Comparison of ENCODE assay signal across 12 mouse cellular contexts in the genomic region with DNA sequence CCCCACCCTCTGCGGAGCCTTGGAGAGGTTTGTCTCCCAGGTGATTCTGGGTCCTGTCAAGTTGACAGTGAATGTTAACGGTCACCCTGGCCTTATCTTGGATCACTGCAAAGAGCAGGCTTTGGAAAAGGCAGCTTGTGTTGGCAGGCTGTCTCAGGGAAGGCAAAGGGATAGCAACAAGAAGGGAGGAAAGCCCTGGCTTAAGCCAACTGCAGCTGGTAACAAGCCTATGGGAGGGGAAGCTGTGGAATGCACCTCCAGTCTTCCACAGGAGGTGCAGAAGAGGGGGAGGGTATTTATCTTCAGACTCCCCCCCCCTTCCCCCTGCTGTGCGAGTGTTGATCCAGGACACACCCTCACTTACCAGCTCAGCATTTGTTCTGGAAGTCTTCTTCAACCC. TPM values are rescaled to one million over a fixed set of nuclear protein-coding genes. Genes with fewer than 3 reads are reported as not detected.
DNase-seq lines count a peak whose midpoint lies in the region; ATAC-seq lines count a peak whose summit lies in the region.
"Had no signal": no experiment of that assay in that cellular context is flagged by ENCODE, and none has a peak within 500 bp of the region (broad histone marks: within the 10 kb centered on the region; RNA-seq: fewer than 3 reads in every experiment).

No protein-coding gene starts in this region.

- DNase-seq in heart, adult 11 months, result peak; percentile 97
- no peak for DNase-seq in heart, postnatal 25 days (ENCODE audit: low spot score)
- peak; percentile 13 for DNase-seq in embryo, embryonic 10.5 days (ENCODE audit: low spot score)
- DNase-seq in mesoderm, embryonic 11.5 days (ENCODE audit: low read depth, low spot score), result peak; percentile 12
- no peak for DNase-seq in adrenal gland, postnatal 36 days
- no peak for DNase-seq in right cerebral cortex, postnatal 4 days
- DNase-seq: kidney, postnatal 36 days had no signal

- ATAC-seq in heart, embryonic 15.5 days (replicated peaks; ENCODE audit: insufficient number of reproducible peaks, insufficient read depth, low FRiP score, low read depth), result peak; percentile 76
- ATAC-seq in midbrain, embryonic 15.5 days (replicated peaks), result no peak

- H3K4me2 ChIP-seq in heart, embryonic 15.5 days, result peak overlapping the region; percentile 50
- no peak overlapping the region for H3K4me2 ChIP-seq in midbrain, embryonic 15.5 days
- H3K4me2 ChIP-seq: forebrain, embryonic 12.5 days; hindbrain, embryonic 13.5 days had no signal

- H3K4me3 ChIP-seq in heart, embryonic 15.5 days, result peak overlapping the region; percentile 13; the same call in 1 of the 2 replicates
- no peak overlapping the region for H3K4me3 ChIP-seq in midbrain, embryonic 15.5 days
- H3K4me3 ChIP-seq: forebrain, embryonic 12.5 days; hindbrain, embryonic 13.5 days; limb, embryonic 10.5 days had no signal

- peaks cover 68% of the 10 kb centered on the region for H3K4me1 ChIP-seq in heart, embryonic 15.5 days (replicated peaks)
- H3K4me1 ChIP-seq in midbrain, embryonic 15.5 days, result peaks cover 11% of the 10 kb centered on the region

- peak overlapping the region; percentile 87 for H3K27ac ChIP-seq in heart, embryonic 15.5 days
- no peak overlapping the region for H3K27ac ChIP-seq in midbrain, embryonic 15.5 days
- H3K27ac ChIP-seq: forebrain, embryonic 12.5 days; hindbrain, embryonic 13.5 days; limb, embryonic 10.5 days had no signal

- intact Hi-C loops in heart, postnatal 25 days (cut with DNase I), result no loop called here

- 4% methylated on average over 3 of the region's 3 CpGs for WGBS in heart, embryonic 15.5 days
- WGBS in midbrain, embryonic 15.5 days, result 67% methylated on average over 3 of the region's 3 CpGs

- H3K27me3 ChIP-seq in heart, embryonic 15.5 days, result no peaks in the 10 kb centered on the region
- no peaks in the 10 kb centered on the region for H3K27me3 ChIP-seq in midbrain, embryonic 15.5 days (replicated peaks)
- H3K27me3 ChIP-seq: forebrain, embryonic 12.5 days; hindbrain, embryonic 13.5 days had no signal

- H3K9ac ChIP-seq in heart, embryonic 15.5 days, result 0 out of 2 replicates have a peak overlapping the region, but pooled peaks have one; percentile 6
- H3K9ac ChIP-seq in midbrain, embryonic 15.5 days, result no peak overlapping the region
- H3K9ac ChIP-seq: forebrain, embryonic 12.5 days; hindbrain, embryonic 13.5 days had no signal

- H3K36me3 ChIP-seq in heart, embryonic 15.5 days, result no peaks in the 10 kb centered on the region
- no peaks in the 10 kb centered on the region for H3K36me3 ChIP-seq in midbrain, embryonic 15.5 days (replicated peaks)
- H3K36me3 ChIP-seq: forebrain, embryonic 12.5 days; hindbrain, embryonic 13.5 days; limb, embryonic 10.5 days had no signal

- no peaks in the 10 kb centered on the region for H3K9me3 ChIP-seq in heart, embryonic 15.5 days (replicated peaks)
- H3K9me3 ChIP-seq in midbrain, embryonic 15.5 days, result no peaks in the 10 kb centered on the region
- H3K9me3 ChIP-seq: forebrain, embryonic 12.5 days; hindbrain, embryonic 13.5 days; limb, embryonic 10.5 days had no signal

RNA-seq across cellular contexts. Expression of gene Usp13, which starts 5.3 kb away (rescaled TPM):
- total RNA-seq in heart, postnatal 25 days (2021), result 100 to 1,000 TPM; 194 to 199 TPM
- 49.3 and 55.5 TPM in 2 replicates for polyA plus RNA-seq in heart, embryonic 15.5 days (2015; fragmentation: Nextera tagmentation; extraction: Ambion mirVana)
- polyA plus RNA-seq in midbrain, embryonic 15.5 days (2015; fragmentation: Nextera tagmentation; extraction: Ambion mirVana), result 14.4 and 18.2 TPM in 2 replicates
- 1 to 10 TPM; 3.6 to 4.3 TPM for total RNA-seq in adrenal gland, postnatal 36 days (2021)

Comparison
In these comparisons a context has a peak if more than half of its experiments do, and no peak if none do; other contexts are left out.
1. DNase-seq: peak in heart, adult 11 months (single experiment), embryo, embryonic 10.5 days (single experiment) and mesoderm, embryonic 11.5 days (single experiment); none in heart, postnatal 25 days (single experiment), adrenal gland, postnatal 36 days (0 of 2) and right cerebral cortex, postnatal 4 days (single experiment).
2. RNA of gene Usp13, which starts 5.3 kb away (total RNA-seq): 194 to 199 TPM in heart, postnatal 25 days; 3.6 to 4.3 TPM in adrenal gland, postnatal 36 days; every median in the first group is over 10 times any median in the second.